Mouse (Mus musculus) megakaryocyte, embryonic 14.5 days (primary cell): ENCODE measurements around the gene Cilp.

Experiments
- FLI1 ChIP-seq: IDR thresholded peaks from 2 replicates; pipeline ENCODE4 v1.6.1; 2012; ENCODE audit warnings: low read length, inconsistent platforms, mixed read lengths
- GATA1 ChIP-seq: IDR thresholded peaks from 3 replicates; pipeline ENCODE4 v1.6.1; 2012; ENCODE audit warnings: mixed read lengths, low read length, inconsistent platforms, borderline replicate concordance

DNA sequence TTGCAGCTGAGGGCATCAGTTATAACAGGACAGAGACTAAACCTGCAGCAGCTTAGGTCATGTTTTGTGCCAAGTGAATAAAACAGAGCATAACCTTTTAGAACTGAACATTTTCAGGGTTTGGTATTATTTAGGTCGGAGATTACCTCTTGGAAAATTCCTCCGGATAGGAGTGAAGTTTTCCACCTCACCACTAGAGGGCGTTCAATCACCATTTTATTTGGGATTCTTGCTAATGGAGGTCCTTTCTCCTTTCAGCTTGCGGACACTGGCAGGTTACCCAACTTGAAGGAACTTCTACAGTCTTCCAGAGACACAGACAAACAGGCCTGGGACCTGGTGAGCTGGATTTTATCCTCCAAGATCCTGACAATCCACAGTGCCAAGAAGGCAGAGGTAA, 39.2 kb upstream of the Cilp start:
- TF ChIP-seq GATA1 (no peak), FLI1 (no peak)
